Mouse (Mus musculus) left cerebral cortex, postnatal 10 days (tissue): ENCODE results near the gene Pou2f2. TPM values are rescaled to one million over a fixed set of nuclear protein-coding genes. Genes with fewer than 3 reads are reported as not detected.

Experiments
- DNase-seq, 2 experiments: peaks; one replicate each; pipeline ENCODE4 v3.0.0; 2021 to 2022; ENCODE audit warnings: low spot score in 2 of 2, mixed read lengths in 1 of 2; ENCODE audit errors: extremely low spot score in 1 of 2
- intact Hi-C: fragments of 180-260 bp; cut with DNase I; formaldehyde crosslinking; loops from one replicate; pipeline ENCODE4 v1.15.1; 2025
- total RNA-seq, 2 experiments: library from RNA; stranded (reverse); gene quantifications; 2 replicates each; pipeline ENCODE4 v1.2.3; 2021

The Pou2f2 gene
- total RNA-seq: 10 to 100 TPM; 11.0 to 14.1 TPM

DNA sequence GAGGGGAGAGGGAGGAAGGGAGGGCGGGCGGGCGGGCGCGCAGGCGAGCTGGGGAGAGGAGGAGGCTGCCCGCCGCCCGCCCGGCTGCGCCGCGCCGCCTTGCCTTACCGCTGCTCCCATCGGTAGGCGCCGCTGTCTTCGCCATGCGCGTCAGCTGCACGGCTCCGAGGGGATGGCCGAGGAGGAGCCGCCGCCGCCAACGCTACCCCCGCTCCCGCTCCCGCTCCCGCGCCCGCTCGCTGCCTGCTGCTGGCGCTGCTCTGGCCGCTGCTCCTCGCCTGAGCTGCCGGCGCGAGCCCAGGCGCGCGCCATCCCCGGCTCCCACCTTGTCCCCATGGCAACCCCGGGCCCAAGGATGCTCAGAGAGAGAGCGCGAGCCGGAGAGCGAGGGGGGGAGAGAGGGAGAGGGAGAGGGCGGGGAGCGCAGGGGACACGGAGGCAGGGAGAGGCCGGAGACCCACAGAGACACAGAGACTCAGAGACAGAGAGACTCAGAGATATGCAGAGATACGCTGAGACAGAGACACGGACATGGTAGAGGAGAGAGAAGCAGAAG lies at the start of gene Pou2f2:
TSS of gene Pou2f2 (minus strand) at position 121 of the 556 bp plus-strand sequence.
- DNase-seq: peak; percentile 84 to 91
- intact Hi-C loops: no loop called here

DNA sequence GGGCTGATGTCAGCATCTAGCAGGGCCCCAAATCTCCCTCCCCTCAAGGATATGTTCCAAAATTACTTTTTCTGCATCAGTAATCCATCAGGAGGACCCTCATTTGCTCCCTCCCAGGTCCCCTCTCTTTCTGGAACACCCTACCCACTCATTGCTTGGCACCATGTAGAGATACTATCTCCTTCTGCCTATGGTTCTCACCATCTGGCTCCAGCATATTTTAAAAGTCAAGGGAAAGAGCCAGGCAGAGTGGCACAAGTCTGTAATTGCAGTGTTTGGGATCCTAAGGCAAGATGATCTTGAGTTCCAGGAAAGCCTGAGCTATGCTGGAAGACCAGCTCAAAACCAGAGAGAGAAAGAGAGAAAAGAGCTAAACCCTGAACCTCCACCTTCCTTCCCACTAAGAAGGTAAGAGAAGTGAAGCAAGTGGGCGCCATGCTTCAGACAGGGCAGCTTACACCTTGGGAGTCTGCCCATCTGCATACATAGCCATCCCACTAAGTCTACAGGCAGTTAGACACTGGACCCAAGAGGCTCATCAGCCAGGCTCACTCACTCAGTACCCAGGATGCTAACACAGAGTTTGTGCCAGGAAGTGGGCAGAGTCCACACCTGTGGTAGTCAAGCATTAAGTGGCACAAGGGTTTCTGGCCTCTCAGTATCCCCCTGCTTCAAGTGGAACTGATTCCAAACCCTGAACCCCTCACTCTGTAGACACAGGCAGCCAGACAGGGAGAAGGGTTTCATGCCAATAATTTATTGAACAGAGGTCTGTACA lies 48.2 kb upstream of the Pou2f2 start:
- no peak for DNase-seq
- intact Hi-C loops: no loop called here

DNA sequence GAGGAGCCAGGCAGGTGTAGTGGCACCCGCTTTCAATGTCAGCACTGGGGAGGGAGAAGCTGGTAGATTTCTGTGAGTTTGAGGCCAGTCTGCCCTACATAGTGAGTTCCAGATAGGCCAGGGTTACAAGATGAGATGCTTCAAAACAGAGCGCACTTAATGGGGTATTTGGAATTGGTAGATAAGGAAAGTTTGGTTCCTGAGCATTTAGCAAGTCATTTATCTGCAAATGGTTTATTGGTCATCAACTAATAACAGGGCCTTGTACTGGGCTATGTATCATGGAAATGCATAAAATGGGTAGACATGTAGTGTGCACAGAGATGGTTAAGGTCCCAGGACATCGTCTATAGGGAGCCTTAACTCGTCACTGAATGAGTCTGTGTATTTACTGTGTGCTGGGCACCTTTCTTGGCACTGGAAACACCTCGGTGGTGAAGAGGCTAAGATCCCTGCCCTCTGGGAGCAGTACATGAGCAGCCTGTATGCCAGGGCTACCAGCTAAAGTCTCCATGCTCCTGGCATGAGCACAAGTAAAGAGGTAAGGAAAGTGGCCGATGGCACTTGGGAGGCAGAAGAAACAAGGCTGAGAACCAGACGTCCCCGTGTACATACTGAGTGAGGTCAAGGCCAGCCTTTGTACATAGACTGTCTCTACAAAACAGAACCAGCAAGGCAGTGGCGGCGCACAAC lies 42.9 kb upstream of the Pou2f2 start:
- intact Hi-C loops: no loop called here
- DNase-seq: no peak

DNA sequence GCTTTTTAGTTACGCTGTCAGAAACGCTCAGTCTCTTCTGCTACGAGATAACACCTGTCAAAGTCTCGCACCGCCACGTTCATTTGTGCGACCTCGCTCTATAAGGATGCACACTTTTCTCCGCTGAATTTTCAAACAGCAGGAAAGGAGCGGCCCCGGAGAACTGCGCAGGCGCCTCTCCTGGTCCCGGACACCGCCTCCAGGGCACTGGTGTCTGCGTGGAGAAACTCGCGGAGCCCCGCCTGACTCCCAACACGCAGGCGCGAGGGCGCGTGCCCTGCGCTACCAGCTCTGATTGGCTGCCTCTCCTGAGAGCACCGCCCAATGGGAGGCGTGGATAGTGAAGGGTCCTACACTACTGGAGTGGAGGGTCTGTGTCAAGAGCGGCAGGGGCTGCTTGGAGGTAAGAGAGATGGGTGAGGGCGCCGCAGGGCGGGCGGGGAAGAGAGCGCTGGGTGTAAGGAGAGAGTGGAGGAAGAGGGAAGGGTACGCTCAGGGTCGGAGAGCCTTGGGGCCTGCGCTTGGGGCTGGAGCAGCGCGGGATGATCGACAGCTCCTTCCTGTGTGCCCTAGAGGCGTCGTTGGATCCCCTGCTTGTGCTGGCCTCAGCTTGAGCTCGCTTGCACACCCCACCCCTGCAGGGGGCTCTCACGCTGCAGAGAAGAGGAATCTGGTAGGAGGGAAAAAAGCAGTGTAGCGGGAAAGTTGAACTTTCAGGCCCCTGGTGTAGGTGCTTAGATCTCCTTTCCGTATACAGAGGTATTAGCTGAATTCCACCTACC lies 41.8 kb upstream of the Pou2f2 start, which contains the start of gene Zfp526:
TSS of gene Zfp526 (plus strand) at position 324 of the 782 bp plus-strand sequence.
- intact Hi-C loops: no loop called here
- DNase-seq: peak; percentile 98 to 99

DNA sequence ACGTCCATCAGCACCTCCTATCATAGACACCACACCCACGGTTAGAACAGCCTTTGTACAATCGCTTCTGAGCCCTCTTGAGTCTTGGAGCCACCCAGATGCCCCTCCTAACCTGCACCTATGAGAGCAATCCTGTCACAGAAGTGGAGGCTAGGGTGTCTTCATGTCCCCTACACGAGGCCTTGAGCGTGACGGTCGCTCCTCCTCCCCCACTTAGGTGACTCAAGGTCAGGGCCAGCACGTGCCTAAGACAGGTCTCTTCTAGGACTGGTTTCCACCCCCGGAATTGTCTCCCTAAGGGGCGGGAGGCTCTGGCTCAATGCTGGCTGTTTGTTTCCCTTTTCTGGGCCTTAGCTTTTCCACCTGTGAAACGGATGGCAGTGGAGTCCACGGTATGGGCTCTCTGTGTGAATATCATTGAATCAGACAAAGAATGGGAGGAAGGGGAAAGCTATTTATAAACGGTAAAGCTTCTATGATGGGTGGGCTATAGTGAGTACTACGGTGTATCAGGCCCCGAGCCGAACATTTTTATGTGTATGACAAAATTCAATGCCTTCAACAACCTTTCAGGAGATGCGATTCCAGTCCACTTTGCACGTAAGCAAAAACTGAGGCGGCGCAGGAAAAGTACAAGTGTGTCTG lies 41.1 kb upstream of the Pou2f2 start, which contains the start of gene Dedd2:
TSS of gene Dedd2 (minus strand) at position 159 of the 645 bp plus-strand sequence.
- intact Hi-C loops: no loop called here
- no peak for DNase-seq

DNA sequence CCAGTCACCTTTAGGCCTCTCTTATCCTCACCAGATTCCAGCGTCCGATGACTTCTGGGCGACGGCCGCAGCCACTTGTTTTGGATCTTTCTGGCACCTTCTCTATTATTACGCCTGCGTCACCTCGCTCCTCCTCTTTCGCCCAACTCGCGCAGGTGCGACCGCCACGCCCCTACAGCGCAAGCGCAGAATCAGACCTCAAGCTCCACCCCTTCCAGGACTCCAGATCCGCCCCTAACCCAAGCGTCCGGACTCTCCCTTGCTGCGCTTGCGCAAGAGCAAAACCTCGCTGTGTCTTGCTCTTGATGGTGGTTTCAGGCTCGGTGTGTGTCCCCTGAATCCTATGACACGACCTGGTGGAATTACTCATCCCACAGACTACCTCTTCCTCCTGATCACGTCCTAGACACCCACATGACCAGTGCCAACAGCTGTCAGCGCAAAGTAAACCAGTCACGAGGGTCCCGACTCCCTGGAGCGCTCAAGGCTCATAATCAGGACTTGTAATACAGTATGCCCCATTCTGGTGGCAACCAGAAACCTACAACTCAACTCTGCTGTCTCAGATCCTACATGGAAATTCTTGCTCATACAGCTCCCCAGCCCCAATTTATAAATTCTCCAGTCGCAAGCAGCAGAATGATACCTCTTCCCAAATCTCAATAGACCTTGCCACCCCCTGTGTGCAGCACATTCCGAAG lies 40.4 kb upstream of the Pou2f2 start:
- intact Hi-C loops: no loop called here
- peak; percentile 90 to 95 for DNase-seq

DNA sequence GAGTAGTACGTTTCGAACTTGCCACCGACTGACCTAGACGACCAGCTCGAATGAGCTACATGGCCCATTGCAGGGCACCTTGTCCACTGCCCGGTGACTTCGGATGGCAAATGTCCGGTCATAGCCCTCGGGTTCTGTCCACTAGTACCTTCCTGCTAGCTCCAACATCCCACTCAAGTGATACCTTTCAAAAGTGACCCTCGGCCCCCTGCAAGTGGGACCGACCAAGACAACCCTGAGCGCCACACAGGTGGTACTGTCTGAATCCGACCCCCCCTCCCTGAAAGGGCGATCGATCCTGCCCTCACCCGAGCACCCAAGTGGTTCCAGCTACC lies 39.9 kb upstream of the Pou2f2 start:
- no peak for DNase-seq
- intact Hi-C loops: no loop called here

DNA sequence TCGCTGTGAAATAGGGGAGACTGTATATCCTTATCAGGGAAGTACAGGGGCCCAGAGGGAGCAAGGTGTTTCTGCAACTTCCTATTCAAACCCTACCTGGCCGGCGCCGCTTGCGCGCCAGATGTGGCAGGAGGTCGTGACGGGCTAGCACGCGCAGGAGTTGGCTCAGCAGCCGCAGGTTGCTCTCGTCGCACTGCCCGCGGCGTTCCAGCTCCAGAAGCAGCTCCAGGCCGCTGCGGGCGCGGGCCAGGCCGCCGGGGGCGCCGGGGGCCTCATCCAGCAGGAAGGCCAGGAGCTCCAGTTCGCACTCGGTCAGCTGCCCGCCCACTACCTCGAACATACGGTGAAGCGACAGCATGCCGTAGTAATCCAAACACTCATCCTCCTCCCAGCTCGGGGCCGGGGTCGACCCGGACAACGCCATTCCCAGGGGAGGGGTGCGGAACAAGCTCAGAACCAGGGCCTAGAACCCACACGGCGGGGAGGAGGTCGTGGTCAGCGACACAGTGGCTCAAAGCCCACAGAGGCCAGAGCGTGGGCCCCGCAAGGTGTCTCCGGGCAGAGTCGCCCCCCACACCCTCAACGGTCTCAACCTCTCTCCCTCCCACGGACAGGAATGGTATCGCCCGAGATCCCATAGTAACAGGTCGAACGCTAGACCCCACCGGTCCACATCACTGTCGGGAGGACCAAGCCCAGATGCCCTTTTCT lies 39.3 kb upstream of the Pou2f2 start:
- peak in 1 of 2 experiments; percentile 69 for DNase-seq
- intact Hi-C loops: no loop called here

DNA sequence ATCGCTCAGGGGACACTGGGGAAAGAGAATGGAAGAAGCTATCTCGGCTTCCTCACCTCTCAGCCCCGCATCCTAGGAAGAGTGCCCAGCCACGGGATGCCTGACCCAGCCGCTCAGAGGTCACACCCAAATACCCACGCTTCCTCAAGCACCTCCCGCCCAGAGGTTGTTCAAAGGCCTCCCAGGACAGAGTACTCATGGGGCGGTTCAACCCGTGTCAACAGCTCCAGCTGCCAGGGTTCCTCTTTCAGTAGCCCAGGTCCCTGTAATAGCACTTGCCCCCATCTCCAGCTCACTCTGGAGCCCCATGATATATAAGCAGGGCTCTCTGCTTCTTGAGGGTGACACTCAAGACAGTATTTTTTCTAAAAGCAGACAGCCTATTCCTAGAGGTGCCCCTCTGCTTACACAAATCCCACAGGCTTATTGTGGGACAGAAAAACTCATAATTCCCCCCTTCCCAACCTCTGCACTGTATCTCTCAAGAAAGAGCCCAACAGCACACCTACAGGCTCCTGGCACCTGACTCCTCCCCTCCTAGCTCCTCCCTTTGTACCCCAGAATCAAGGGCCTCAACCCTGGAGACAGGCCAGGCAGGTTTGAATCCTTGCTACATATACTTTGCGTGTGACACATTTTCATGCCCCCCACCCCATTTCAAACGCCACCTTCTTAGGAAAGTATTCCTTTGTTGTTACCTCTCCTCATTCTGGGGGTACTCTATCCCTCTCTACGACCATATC lies 38.3 kb upstream of the Pou2f2 start:
- no peak for DNase-seq
- intact Hi-C loops: no loop called here

DNA sequence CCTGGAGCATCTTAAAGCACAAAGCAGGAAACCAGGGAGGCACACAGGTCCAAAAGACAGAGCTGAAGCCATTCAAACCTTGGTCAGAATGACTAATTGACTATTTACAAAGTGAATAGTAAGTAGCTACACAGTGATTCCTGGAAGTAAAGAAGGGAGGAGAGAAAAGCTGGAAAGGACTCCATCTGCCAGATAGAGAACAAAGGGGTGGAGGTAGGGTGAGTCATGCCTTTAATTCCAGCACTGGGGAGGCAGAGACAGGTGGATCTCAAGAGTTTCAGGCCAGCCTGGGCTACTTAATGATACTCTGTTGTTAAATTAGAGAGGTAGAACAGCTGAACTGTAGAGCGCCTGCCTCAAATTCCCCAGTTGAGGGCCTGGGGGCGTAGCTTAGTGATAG lies 34.6 kb upstream of the Pou2f2 start:
- DNase-seq: no peak
- intact Hi-C loops: no loop called here

DNA sequence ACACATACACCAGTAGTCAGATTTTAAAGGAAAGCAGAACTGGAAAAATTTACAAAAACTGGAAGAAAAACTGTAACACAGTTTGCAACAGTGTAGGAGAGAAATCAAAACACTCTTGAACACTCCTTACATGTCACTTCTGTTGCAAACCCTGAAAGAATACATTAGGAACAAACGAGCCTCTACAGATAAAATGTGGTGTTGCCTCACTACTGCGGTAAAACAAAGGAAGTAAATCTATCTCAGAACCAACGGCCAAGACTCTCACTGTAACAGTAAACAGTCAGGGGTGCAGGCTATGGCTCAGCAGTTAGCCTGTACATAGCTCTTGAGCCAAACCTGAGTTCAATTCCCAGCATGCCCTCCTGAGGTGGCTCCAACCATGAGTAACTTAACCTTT lies 33.6 kb upstream of the Pou2f2 start:
- intact Hi-C loops: no loop called here
- no peak for DNase-seq

DNA sequence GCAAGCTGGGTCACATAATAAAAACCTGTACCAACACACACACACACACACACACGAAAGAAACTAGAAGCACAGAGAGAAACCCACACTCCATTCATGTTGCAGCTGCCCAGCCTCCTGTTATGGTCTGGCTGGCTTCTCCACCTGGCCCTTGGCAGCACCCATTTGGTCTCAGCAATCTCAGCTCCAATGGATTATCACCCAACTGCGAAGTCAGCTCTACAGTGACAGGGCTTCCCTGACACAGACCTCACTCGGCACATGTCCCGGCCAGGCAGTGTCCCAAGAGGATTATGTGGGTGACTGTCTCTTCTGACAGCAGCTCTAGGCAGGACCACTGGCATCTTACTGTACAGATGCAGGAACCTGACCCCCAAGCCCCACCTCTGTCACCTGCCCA lies 31.0 kb upstream of the Pou2f2 start:
- intact Hi-C loops: no loop called here
- DNase-seq: no peak

DNA sequence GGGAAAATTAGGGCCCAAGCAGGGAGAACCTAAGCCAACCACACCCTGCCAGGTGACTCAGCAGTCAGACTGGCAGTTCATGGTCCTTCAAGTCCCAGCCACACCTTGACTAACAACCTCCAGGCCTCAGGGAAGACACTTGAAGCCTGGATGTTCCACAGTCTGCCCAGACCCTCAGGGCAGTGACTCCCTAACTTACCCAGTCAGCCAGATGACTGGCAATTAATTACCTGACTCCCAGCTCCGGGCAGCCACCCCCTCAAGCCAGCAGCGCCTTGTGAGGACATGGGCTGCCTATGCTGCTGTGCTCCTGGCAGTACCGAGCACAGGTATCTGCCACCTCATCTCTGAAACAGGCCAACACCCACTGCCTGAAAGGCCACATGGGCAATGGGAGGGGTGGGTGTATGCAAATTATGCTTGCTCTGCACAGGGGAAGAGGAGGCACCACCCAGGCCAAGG lies 29.7 kb upstream of the Pou2f2 start:
- DNase-seq: no peak
- intact Hi-C loops: no loop called here

DNA sequence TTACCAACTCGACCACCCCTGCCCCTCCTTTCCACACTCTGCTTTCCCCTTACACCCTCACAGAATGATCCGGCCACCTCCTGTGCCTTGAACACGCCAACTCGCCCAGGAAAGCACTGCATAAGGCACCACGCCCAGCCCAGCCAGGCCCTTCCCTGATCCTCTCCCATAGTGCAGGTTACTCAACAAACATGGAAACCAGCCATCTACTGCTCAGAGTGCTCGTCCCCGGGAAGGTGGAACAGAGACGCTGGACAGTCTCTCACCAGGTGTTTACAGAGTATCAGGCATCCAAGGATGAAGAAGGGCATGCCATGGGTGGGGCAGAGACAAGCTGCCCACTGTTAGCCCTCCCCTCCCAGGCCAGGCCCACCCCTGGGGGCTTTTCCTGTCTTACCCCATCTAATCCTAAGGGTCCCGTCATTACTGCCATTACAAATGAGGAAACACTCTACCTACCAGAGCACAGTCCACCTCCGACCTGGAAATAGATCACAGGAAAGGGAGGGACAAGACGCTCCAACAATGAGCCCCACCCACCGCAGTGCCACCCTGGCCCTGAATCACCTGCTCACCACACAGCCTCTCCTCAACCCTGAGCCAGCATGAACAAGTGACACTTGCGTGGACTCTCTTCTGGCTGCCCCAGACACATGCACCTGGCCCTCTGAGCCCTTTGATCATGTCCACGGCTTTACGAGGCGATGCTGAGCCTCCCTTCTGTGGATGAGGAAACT lies 26.7 kb upstream of the Pou2f2 start:
- DNase-seq: no peak
- intact Hi-C loops: no loop called here

DNA sequence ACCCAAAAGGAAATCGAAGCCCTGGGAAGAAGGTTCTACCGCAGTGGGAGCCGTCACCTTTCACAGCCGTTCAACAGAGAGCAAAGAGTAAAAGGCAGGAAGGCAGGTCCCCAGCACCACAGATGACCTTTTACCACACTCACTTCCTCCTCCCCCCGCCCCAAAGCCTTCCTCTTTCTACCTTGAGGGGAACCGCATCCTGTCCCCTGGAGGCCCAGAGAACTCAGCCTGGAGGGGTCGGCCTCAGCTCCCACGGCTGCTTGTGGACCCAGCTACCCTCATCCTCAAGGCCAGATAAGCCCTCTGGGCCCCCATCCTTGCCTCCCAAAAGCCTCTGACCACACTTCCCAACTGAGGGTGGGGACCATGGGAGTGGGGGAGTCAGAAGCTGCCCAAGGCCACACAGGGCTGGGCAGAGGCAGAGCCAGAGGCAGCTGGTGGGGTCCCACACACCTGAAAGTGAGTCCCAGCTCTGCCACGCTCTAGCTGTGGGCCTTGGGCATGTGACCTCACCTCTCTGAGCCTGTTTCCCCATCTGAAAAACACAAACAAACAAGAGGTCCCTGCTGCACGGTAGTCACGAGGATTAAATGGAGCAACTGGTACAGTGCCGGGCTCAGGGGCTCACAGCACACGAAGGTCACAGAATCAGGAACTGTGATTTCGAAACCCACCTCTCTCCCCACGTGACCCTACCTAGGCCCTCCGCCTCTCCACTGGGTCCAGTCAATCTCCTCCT lies 26.0 kb upstream of the Pou2f2 start:
- intact Hi-C loops: no loop called here
- no peak for DNase-seq

DNA sequence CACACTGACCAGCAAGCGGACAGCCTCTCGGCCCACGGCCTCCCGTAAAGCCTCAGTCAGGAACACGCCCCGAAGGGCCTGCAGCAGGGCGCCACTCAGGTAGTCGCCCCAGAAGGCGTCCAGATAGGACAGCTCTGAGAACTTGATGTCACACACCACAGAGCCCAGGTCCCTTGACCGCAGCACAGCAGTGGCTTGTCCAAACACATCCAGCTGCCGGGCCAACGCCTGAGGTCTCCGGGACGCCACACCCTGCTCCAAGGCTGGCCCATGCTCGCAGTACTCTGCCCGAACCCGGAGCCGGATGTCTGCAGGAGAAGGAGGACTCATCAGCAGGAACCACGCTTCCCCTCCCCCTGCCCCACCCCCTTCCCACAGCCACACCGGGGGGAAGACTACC lies 24.1 kb upstream of the Pou2f2 start:
- intact Hi-C loops: no loop called here
- no peak for DNase-seq
